Mouse (Mus musculus) spleen, adult 12 weeks (tissue): ENCODE results near the gene Mpped1.

Experiments used
- DNase-seq: peaks from one replicate; pipeline ENCODE4 v3.0.0; 2022; ENCODE audit warnings: low spot score

Mpped1 gene

DNA sequence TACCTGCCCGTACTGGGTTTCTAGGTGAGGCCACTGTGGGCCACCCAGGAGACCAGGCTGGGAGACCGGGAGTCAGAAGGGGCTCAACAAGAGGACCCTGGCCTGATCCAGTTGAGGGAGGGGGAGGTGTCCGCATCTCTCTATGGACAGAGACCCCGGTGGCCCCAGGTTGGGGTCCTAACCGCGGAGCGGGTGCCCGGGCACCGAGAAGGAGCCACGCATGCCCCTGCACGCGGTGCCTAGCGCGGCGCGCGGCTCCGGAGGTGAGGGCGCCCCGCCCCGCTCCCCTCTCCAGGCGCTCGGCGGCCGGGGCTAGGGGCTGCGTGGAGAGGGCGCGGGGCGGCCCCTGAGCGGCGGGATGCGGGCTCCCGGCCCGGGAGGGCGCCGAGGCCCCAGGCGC is at the start of gene Mpped1:
Gene Mpped1 (plus strand): TSS at position 81 of the 400 bp plus-strand sequence.
- DNase-seq: no peak

DNA sequence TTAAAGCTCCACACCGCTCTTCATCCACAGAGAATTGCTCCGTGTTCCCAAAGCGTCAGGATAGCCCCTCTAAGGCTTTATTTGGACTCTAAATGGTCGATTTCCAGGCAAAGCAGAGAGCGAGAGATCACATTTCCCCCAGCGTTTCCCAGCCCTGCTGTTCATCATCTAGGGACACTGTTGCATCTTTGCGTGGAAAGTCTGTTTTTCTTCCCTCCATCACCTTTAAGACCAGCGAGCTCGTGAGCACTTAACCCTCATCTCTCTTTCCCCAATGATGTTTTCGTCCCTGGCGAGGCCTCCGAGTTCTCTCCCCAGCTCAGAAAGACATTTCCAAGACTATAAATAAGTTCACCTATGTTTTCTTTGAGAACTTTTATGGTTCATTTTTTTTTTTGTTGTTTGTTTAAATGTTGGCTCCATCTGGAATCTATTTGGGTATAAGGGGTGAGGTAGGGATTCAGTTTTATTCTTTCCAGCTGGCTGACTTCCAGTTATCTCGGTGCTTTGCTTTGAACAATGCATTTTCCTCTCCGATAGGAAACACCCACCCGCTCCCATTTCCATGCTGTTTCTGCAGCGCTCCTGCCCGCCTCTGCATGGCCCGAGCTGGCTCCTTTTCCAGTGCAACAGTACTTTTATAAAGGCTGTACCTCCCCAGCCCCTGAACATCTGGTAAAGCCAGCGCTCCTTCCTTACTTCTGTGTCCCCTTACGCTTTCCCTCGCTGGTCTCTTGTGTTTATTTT is 38.4 kb upstream of the Mpped1 start:
- no peak for DNase-seq

DNA sequence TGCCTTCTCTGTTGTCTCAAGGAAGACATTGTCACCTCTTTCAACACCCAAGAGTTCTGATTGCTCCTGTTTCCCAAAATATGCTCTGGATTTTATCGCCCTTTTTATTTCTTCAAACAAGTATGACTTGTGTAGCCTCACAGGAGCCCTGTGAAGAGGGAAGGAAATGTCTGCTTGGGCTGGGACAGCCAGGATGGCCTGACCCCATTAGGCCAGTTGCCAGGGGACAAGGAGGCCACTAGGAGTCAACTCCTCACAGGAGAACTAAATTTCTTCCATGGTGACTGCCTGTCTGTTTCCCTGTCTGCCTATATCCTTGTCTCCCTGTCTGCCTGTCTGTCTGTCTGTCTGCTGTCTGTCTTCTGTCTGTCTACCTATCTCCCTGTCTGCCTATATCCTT is 37.2 kb upstream of the Mpped1 start:
- no peak for DNase-seq

DNA sequence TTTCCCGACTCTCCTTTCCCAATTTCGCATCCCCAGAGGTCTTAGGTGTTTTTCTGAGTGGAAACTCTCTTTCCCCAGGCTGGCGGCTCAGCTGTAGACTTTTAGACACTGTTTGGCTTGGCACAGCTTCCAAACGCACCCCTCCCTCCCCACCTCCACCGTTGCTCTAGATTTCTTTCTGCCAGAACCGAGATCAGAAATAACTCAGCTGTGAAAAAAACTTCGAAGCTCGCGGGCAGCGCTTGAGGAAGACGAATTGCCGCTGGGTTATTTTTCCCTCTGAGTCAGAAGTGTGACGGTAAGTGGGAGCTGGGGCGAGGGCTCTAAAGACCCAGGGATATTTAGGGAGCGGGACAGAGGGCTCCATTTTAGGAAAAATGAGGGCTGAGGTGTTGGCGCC is 33.0 kb upstream of the Mpped1 start:
- DNase-seq: no peak

DNA sequence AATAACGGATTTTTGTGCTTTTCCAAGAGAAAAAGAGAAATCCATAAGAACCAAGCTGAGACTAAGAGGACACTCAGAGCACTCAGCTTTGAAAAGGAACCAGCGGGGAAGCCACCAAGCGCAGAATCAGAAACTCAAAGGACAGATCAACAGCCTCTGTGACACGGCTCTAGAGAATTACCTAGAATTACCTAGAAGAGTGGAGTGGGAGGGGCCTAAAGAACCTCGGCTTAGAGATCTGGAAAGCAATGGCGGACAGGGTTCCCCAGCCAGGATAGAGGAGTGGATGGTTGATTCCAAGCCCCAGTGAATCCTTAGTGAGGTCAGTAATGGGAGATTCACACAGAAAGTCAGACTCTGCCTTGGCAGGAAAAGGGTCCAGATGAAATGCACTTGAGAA is 30.3 kb upstream of the Mpped1 start:
- DNase-seq: no peak

DNA sequence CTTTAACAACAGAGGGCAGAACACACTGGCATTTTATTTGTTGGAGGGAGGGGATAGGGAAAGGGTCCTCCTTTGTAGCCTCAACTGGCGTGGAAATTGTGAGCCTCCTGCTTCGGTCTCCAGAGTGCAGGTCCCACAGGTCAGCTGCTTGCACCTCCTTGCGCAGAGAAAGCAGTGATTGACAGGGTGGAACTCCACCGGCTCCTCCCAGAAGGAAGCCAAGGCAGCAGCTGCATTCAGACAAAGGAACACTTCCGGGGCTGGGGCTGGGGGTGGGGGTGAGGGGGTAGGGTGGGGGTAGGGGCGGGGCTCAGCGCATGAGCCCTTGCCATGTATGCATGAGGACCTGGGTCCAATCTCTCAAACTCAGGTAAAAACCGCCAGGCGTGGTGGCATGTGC is 29.8 kb upstream of the Mpped1 start:
- no peak for DNase-seq

DNA sequence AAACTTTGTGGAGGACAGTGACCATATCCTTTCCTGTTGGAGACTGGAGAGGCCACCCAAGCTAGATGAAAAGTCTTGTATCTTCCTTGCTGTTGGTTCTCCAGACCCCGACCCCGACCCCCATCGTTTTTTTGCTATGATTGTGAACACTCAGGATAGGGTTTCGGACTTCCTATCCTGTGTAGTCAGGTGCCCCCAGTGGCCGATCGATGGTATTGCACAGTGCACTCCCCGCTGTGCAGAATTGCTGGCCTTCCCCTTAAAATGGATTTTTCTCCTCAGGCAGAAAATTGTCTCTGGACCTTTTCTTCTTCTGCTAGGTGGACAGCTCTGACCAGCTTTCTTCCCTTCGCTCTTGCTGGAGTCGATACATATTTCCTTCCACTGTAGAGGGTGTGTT is 22.5 kb upstream of the Mpped1 start:
- no peak for DNase-seq

DNA sequence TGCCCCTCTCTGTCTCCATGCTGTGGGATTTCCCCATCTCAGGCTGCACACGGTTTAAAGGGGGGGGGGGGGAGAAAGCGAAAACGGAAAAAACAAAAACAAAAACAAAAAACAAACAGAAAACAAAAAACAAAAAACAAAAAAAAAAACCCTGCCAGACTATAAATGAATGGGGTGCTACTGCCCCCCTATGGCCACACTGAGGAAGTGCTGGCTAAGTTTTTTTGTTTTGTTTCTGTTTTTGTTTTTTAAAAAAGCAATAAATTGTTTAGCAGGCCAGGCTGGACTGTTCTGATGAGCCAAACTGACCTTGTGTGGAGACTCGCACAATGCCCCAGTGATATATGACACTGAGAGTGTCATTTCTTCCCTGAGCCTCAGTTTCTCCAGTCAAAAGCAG is 20.3 kb upstream of the Mpped1 start:
- DNase-seq: no peak

DNA sequence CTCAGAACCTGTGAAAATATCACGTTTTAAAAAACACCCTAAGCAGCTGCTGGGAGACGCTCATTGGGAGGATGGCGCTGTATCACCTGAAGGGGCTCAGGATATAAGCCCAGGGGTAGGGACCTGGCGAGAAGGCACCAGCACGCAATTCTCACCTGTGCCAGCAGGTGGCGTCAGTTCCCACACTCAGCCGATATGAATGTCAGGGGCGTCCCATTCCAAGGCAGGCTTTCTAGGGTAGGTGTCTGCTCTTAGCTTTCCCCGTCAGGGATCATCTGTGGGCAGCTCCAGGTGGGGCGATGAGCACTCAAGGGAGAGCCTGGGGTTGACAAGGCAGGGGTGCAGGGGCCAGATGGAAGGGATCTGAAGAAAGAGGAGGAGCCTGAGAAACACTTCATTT is 18.6 kb upstream of the Mpped1 start:
- DNase-seq: no peak

DNA sequence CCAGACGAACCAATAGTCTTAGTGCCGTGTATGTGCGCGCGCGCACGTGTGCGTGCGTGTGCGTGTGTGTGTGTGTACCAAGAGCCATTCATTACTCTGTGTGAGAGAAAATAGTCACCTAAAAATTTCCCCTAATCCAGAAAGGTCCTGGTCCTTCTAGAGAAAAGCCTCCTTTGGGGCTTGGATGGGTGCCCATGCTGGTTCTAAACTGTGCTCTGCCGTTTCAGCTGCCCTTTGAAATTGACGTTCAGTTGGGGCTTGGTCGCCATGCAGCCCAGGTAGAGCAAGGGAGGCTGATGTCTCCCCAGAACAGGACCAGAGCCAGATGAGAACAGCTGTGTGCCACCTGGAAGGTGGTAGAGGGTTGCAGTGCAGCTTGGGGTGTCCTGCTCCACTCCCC is 17.8 kb upstream of the Mpped1 start:
- no peak for DNase-seq

DNA sequence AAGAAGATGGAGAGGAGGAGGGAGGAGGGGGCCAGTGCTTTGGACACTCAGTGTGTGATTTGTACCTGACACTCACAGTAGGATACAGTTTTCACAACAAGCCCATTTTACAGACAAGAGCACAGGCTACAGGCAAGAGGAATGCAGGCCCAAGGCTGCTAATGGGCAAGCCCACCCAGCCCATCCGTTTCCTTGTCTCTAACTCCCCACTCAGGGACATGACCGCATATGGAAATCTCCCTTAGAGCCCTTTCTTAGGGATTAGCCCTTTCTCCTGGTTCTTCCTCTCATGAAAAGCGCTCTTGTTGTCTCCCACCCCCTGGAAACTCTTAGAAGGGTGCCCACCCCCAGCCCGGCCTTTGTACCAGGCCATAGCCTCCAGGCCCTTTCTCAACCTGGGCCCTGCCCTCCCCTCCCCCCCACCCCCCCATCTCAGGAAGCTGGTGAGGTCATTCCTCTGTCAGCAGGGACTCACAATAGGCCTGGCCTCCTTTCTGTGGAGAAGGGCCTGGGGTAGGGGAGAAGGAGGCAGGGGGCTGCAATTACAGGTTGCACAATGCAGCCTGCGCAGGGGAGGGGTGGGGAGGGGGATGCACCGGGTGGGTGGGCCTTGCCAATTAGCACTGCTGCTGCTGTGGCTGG is 13.8 kb upstream of the Mpped1 start:
- no peak for DNase-seq

DNA sequence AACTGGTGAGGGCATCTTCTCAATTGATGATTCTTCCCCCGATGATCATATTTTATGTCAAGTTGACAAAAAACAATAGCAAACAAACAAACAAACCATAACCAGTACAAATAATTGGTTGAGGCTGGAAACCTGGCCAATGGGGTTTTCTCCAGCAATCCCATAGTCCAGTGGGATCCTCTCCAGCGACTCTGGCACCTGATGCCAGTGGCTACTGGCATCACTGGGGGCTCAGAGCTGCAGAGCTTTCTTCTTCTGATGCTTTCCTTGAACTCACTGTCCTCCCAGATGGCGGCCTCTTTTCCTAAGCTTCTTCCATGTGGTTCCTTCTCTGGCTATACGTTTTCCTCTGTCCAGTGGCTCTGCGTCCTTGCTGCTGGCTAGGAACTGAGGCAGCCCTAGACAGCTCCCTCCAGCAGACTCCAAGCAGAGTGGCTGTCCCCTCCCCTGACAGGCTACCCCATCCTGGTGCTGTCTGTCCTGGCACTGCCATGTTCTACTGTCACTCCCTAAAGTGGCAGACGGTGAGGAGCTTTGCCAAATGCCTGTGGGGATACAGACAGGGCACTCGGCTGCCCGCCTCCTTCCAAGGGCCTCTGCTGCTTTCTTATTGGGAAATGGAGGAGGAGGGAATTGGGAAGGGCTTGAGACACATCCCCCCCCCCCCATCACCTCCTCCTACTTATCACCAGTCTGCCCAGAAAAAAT is 7.8 kb upstream of the Mpped1 start:
- no peak for DNase-seq

DNA sequence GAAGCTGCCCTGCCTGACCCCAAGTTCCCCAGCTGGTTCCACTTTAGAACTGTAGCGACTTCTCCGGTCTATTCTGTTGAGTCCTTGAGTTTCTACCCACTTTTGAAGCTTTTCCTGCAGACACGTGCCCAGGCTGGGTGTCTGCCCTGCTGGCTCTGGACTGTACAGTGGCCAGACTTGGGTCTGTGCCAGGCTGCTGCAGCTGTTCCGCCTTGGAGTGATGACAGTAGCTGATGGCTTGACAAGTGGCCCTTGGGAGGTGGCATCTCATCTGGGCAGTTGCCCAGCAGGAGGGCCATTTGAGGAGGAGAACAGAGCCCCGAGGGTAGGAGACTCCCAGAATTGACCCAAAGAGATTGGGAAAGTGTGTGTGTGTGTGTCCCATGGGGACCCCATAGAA is 6.8 kb upstream of the Mpped1 start:
- no peak for DNase-seq

DNA sequence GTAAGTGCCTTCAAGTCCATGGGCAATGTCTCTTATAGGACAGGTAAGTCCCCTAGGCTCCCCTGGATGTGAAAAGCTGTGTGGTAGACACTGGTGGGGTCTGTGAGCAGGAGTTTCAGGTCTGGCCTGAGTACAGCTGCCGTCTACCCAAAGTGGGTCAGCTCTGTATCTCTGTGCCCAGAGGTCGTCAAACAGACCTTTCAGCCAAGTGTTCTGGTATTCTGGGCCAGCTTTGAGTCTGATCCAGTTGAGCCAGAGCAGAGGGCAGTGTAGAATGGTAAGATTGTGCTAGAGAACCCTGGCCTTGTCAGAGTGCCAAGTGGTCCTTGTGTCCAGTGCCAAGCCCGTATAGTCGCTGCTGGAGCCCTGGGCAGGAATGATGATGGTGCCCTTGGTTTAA is 6.3 kb upstream of the Mpped1 start:
- no peak for DNase-seq

DNA sequence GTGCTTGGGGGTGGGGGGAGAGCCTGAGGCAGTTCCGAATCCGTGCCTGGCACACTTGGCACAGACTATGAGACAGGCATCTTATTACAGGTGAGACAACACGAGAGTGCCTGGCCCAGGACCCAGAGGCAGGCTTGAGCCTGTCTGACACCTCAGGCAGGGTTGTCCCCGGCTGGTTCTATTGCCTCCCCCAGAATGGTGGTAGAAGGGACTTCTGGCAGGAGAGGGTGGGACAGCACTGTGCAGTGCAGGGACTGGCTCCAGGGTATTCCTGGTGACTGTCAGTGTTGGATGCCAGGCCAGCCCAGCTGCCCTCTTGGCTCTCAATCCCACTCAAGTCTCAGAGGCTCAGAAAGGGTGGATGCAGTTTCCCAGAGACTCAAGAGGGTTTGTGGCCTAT is 4.3 kb upstream of the Mpped1 start:
- DNase-seq: no peak

DNA sequence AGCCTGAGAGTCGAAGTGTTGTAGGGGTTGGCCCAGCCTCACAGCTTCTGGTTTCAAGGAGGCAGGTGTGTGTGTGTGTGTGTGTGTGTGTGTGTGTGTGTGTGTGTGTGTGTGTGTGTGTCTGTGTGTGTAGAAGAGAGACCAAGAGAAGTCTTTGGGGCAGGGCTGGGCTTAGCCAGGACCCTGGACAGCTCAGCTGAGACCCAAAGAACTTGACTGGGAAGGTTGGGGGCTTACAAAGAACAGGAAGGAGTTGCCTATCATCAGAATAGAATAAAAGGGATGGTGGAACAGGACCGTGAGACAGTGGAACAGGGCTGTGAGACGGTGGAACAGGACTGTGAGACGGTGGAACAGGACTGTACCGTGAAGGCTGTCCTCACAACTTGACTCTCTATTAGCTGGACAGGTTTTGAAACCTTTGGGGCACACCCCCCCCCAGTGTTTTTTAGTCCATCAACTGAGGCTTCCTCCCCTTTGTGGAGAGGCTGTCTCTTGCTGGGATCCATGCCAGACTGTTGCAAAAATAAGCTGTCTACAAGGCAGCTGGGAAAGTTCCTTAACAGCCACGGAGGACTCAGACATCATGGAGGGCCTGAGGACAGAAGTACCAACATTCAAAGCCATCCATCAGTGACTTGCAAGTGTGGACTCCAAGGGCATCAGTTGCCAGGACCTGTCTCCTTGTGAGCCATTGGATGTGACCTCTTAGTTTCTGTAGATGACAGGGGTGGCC is 2.8 kb upstream of the Mpped1 start:
- no peak for DNase-seq

DNA sequence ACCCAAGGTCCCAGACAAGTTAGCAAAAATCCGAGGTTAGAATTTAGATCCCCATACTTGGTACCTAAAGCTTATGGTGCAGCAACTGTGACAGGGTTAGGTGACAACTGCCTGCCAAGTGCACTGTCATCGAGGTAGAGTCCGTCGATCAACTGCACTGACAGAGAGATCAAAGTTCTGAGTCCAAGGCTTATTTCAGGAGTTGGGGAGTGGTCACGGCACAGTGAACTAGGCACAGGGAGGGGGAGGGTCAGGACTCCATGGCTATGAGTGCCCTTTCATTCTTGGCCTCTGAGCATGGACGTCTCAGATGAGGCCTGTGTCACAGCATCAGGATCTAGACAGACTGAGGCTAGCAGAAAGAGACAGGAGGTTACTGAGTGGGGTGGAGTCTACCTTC is 1.8 kb upstream of the Mpped1 start:
- DNase-seq: no peak

DNA sequence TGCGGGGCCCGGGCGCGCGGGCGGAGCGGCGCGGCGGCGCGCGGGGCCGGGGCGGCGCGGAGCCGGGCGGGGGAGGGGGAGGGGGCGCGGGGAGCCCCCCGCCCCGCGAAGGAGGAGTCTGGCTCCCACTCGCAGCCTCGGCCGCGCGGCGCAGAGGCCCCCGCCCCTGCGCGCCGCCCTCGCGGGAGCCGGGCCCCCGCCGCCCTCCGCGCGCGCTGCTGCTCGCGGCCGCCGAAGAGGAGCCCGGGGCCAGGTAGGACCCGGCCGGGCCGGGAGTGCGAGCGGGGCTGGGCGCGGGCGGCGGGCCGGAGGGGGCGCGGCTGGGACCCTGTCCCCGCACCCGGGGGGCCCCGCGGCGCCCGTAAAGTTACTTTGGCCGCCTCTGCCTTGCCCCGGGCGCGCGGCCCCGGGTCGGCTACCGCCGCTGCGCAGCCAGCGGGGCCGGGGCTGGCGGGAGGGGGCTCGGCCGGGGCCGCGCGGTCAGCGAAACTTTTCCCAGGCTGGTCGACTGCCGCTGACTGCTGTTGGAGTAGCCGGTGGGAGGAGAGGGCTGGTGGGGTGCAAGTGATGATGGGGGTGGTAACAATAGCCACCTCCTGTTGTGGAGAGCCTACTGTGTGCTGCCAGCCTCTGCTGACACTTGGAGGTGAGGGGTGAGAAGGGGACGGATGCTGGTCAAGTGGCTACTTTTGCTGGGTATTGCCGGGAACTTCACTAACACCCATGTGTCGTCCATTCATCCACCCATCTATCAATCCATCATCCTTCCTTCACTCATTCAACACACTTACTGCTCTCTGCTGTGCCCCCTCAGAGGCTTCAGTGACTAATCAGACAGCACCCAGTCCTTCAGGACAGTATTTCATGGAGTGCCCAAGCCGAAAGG is 831 bp downstream of the Mpped1 start:
- DNase-seq: no peak

DNA sequence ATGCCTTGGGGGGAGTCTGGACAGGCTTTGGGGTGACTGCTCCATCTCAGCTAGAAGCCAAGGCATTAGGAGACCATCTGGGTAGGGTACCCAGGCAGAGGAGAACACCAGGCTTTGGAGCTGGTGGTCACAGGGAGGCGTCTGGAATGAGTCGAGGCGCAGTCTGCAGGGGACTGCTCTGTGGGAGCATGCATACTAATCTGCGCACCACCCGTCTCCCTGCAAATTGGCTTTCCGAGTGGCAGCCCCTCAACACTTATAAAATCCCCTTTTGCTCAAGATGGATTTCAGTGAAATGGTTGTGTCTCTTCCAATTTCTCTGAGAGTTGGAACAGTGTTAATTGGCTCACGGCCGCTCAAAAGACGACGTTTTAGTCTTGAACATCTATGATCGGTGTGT is 2.0 kb downstream of the Mpped1 start:
- no peak for DNase-seq

DNA sequence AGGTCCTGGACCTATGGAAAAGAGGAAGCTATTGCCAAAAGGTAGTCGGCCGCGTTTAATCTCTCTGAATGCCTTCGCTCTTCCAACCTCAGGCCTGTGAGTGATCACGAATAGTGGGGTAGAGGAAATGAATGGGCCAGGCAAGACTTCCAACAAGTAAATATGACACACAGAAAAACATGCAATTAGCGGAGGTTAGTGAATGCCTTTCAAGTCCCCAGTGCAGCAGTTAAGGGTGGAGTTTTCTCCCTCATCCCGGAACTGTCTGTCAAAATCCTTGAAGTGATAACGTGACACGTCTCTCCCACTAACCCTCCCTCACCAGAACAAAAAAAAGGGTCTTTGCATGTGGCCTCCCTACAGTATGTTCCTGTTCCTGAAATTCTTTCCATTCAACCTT is 3.0 kb downstream of the Mpped1 start:
- no peak for DNase-seq

DNA sequence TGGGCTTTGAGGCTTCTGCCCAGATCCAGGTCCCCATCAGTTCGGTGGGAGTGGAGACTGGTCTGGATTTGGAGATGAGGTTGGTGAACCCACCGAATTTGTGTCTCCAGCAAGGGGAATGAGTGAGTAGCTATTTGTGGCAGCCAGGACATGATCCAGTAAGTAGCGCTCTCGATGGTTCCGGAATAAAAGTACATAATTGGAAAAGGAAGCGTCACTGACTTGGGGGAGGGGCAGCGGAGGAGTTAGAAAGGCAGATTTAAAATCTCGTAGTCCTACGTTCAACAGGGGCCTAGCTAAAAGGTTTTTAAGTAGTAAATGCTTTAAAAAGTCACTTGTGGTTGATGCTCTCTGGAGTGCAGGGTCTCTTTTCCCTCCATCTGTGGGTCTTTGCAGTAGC is 5.5 kb downstream of the Mpped1 start:
- no peak for DNase-seq

DNA sequence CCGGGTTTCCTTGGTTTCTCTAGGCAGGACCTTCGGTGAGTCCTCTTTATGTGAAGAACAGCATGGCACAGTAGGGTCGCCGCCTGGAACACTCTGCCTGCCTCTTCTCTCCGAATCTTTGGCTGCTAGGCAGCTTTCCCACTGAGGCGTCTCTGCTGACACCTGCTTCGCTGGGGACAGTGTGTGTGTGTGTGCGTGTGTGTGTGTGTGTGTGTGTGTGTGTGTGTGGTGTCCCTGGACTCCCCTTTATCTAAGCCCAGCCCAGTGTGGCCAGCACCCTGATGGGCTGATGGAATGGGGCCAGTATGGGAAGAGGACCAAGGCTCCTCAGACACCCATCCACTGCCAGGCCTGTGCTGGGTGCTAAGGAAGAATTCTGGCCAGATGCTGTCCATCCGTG is 9.8 kb downstream of the Mpped1 start:
- no peak for DNase-seq
